Mouse (Mus musculus) megakaryocyte progenitor cell, adult 5-6 weeks (primary cell): Measurements from ENCODE around the gene Bcor. TPM values are rescaled to one million over a fixed set of nuclear protein-coding genes. Genes with fewer than 3 reads are reported as not detected.

ENCODE experiments used
- ATAC-seq: replicated peaks from 2 replicates; pipeline ENCODE4 v1.8.0; 2016; ENCODE audit warnings: mild to moderate bottlenecking, moderate TSS enrichment, inconsistent platforms; ENCODE audit not compliant: poor library complexity
- total RNA-seq, 2 experiments: library from RNA; stranded (forward) in 1 of 2; stranded (reverse) in 1 of 2; fragments of 157-497, 149-512 nt in 1 of 2; fragments of 200-1000 nt in 1 of 2; gene quantifications; 2 replicates each; pipeline versions ENCODE4 v1.2.3 to v1.2.4; 2015 to 2017

Bcor gene
- total RNA-seq, 2 experiments from 2014 or later = 24.7 to 42.7 TPM

- ATAC-seq = no peak
Measured at GRCm38 (mm10) chrX:12072721-12073120, 87.4 kb downstream of the Bcor start.

- peak; percentile 40 for ATAC-seq
Measured at GRCm38 (mm10) chrX:12068978-12069724, 91.0 kb downstream of the Bcor start.

- no peak for ATAC-seq
Measured at GRCm38 (mm10) chrX:12067851-12068510, 92.2 kb downstream of the Bcor start.

- ATAC-seq = no peak
Measured at GRCm38 (mm10) chrX:12067031-12067430, 93.1 kb downstream of the Bcor start.

- ATAC-seq = peak; percentile 57
Measured at GRCm38 (mm10) chrX:12065782-12066181, 94.4 kb downstream of the Bcor start.

- ATAC-seq = no peak
Measured at GRCm38 (mm10) chrX:12062932-12063260, 97.3 kb downstream of the Bcor start.

- no peak for ATAC-seq
Measured at GRCm38 (mm10) chrX:12062121-12062931, 97.8 kb downstream of the Bcor start.

GRCm38 (mm10) chrX:12060848-12061247 lies 99.3 kb downstream of the Bcor start:
- ATAC-seq = no peak

- ATAC-seq = no peak
Measured at GRCm38 (mm10) chrX:12057210-12057609, 102.9 kb downstream of the Bcor start.

GRCm38 (mm10) chrX:12053315-12053914 lies 106.7 kb downstream of the Bcor start:
- ATAC-seq = no peak

- no peak for ATAC-seq
Measured at GRCm38 (mm10) chrX:12052651-12053050, 107.5 kb downstream of the Bcor start.

- no peak for ATAC-seq
Measured at GRCm38 (mm10) chrX:12048721-12049120, 111.4 kb downstream of the Bcor start.

- no peak for ATAC-seq
Measured at GRCm38 (mm10) chrX:12048166-12048565, 112.0 kb downstream of the Bcor start.

- no peak for ATAC-seq
Measured at GRCm38 (mm10) chrX:12047223-12047911, 112.8 kb downstream of the Bcor start.

- no peak for ATAC-seq
Measured at GRCm38 (mm10) chrX:12046676-12047075, 113.5 kb downstream of the Bcor start.

GRCm38 (mm10) chrX:12043352-12043751 lies 116.8 kb downstream of the Bcor start:
- no peak for ATAC-seq

- 0 out of 2 replicates have a peak, but pooled peaks have one; percentile 9 for ATAC-seq
Measured at GRCm38 (mm10) chrX:12041453-12041852, 118.7 kb downstream of the Bcor start.

- peak; percentile 88 for ATAC-seq
Measured at GRCm38 (mm10) chrX:12014726-12015464, 145.3 kb downstream of the Bcor start.

GRCm38 (mm10) chrX:12010660-12011059 lies 149.5 kb downstream of the Bcor start:
- no peak for ATAC-seq

- no peak for ATAC-seq
Measured at GRCm38 (mm10) chrX:12009046-12009445, 151.1 kb downstream of the Bcor start.
